Mouse (Mus musculus): ENCODE data around the gene Gna12. TPM values are rescaled to one million over a fixed set of nuclear protein-coding genes. Genes with fewer than 3 reads are reported as not detected.
A peak's percentile ranks its signal among the peaks of the same experiment; 100 is the strongest.

Gene Gna12
- total and polyA plus RNA-seq, 2 experiments = 43.1 to 85.1 TPM

DNA sequence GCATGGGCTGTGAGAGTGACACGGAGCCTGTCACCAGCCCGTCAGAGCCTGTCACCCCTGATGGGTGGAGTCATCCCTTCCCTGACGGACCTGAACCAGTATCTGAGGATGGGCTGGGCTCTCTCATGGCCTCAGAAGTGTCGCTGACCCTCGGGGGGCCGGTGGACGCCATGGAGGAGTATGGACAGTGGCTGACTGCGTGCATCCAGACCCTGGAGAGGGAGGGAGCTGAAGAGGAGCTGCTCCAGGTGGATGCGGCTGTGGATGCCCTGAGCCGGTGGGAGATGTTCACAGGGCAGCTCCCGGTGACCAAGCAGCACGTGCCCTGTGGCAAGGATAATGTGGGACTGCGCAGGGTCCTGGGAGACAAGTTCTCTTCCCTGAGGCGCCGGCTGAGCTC is 78.2 kb downstream of the Gna12 start:
- no peak for DNase-seq (ENCODE audit: extremely low read depth, low read depth, low spot score)
- Histone ChIP-seq H3K27ac (replicated peaks; ENCODE audit: insufficient read depth, low read depth, low read length) (no peak overlapping the region), H3K4me3 (ENCODE audit: insufficient read depth, low read depth, low read length) (no peak overlapping the region), H3K4me1 (ENCODE audit: control insufficient read depth, insufficient read depth, low read length) (peaks cover 3% of the 10 kb centered on the region; the same call in 1 of the 2 replicates), H3K36me3 (ENCODE audit: control insufficient read depth, insufficient read depth, low read length) (no peaks in the 10 kb centered on the region), H3K9ac (ENCODE audit: low read depth, low read length) (no peak overlapping the region), H3K79me2 (ENCODE audit: control insufficient read depth, insufficient read depth, low read length) (no peaks in the 10 kb centered on the region), H3K27me3 (ENCODE audit: control insufficient read depth, insufficient read depth, low read length) (no peaks in the 10 kb centered on the region)
- TF ChIP-seq CTCF (IDR thresholded peaks at IDR 0.05; ENCODE audit: low read depth, low read length) (no peak), POLR2A (IDR thresholded peaks at IDR 0.05; ENCODE audit: extremely low read depth, insufficient read depth, low read length) (no peak)
- 96% methylated on average over 15 of the region's 15 CpGs for WGBS

DNA sequence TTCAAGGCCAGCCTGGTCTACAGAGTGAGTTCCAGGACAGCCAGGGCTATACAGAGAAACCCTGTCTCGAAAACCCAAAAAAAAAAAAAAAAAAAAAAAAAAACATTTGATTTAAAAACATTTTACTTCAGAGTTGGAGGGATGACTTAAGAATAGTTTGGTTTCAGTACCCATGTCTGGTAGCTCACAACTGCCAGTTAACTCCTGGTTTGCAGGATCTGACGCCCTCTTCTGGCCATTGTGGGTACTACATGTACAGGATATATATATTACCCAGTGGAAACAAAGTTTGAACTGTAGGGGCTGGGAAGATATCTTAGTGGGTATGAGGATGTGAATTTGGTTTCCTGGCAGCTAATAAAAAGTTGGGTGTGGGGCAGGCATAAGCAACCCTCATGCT is 79.3 kb downstream of the Gna12 start:
- Histone ChIP-seq H3K27ac (replicated peaks; ENCODE audit: insufficient read depth, low read depth, low read length) (no peak overlapping the region), H3K4me1 (ENCODE audit: control insufficient read depth, insufficient read depth, low read length) (peaks cover 3% of the 10 kb centered on the region; the same call in 1 of the 2 replicates), H3K4me3 (ENCODE audit: insufficient read depth, low read depth, low read length) (no peak overlapping the region), H3K36me3 (ENCODE audit: control insufficient read depth, insufficient read depth, low read length) (no peaks in the 10 kb centered on the region), H3K9ac (ENCODE audit: low read depth, low read length) (no peak overlapping the region), H3K27me3 (ENCODE audit: control insufficient read depth, insufficient read depth, low read length) (no peaks in the 10 kb centered on the region), H3K79me2 (ENCODE audit: control insufficient read depth, insufficient read depth, low read length) (no peaks in the 10 kb centered on the region)
- DNase-seq (ENCODE audit: extremely low read depth, low read depth, low spot score) = no peak
- 2% methylated on average over 1 of the region's 2 CpGs for WGBS
- no peak for TF ChIP-seq POLR2A (IDR thresholded peaks at IDR 0.05; ENCODE audit: extremely low read depth, insufficient read depth, low read length)
- TF ChIP-seq CTCF (IDR thresholded peaks at IDR 0.05; ENCODE audit: low read depth, low read length) = peak; percentile 55

DNA sequence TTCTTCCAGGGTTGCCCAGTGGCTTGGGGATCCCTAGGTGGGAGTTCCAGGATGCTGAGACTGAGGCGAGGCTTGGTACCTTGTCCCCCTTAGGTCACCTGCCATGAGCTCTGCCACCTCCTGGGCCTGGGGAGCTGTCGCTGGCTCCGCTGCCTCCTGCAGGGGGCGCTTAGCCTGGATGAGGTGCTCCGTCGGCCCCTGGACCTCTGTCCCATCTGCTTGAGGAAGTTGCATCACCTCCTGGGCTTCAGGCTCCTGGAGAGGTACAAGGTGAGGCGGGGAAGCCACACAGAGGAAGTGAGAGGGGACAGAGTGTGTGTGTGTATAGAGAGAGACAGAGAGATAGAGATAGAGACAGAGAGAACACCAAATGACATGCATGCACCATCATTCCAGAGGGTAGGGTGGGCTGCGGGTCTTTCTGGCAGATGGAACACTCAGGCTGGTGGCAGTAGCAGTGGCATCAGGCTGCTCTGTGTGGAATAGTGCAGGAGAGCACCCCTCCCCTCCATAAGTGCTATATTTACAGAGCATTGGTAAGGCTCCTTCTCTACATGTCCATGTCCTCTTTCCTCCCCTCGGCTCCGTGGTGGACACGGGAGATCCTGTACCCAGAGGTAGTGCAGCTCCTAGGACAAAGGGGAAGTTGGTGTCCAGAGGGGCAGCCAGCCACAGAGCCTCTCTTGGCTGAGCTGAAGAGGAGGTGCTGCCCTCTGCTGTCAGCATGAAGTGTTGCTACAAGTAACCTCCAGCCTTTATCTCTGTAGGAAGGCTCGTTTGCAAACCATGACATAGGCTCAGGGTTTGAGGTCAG is 81.0 kb downstream of the Gna12 start:
- no peaks in the 10 kb centered on the region for H3K36me3 ChIP-seq (ENCODE audit: control insufficient read depth, insufficient read depth, low read length)
- DNase-seq (ENCODE audit: extremely low read depth, low read depth, low spot score) = peak; percentile 53
- no peak overlapping the region for H3K4me3 ChIP-seq (ENCODE audit: insufficient read depth, low read depth, low read length)
- WGBS = 15% methylated on average over 12 of the region's 12 CpGs
- H3K79me2 ChIP-seq (ENCODE audit: control insufficient read depth, insufficient read depth, low read length) = no peaks in the 10 kb centered on the region
- no peak for TF ChIP-seq POLR2A (IDR thresholded peaks at IDR 0.05; ENCODE audit: extremely low read depth, insufficient read depth, low read length)
- peak; percentile 93 for TF ChIP-seq CTCF (IDR thresholded peaks at IDR 0.05; ENCODE audit: low read depth, low read length)
- peak overlapping the region; percentile 1; the same call in 1 of the 2 replicates for H3K9ac ChIP-seq (ENCODE audit: low read depth, low read length)
- H3K27me3 ChIP-seq (ENCODE audit: control insufficient read depth, insufficient read depth, low read length) = no peaks in the 10 kb centered on the region
- H3K4me1 ChIP-seq (ENCODE audit: control insufficient read depth, insufficient read depth, low read length) = peaks cover 3% of the 10 kb centered on the region; the same call in 1 of the 2 replicates
- H3K27ac ChIP-seq (replicated peaks; ENCODE audit: insufficient read depth, low read depth, low read length) = no peak overlapping the region

DNA sequence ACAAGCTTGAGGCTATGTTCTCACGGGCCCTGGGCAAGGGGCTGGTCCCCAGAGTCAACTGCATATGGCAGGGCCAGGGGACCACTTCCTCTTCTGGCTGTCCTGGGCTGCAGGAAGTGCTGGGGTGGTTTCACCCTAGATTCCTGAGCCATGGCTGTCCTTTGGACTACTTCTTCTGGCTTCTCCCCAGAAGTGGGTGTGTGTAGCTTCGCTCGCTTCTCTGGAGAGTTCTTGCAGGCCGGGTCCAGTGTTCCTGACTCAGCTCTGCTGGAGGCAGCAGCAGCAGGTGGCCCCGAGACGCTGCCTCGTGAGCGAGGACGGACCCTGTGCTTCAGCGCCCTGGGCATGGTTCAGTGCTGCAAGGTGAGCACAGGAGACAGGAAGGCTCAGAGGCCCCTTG is 81.8 kb downstream of the Gna12 start:
- Histone ChIP-seq H3K9ac (ENCODE audit: low read depth, low read length) (no peak overlapping the region), H3K79me2 (ENCODE audit: control insufficient read depth, insufficient read depth, low read length) (no peaks in the 10 kb centered on the region), H3K4me1 (ENCODE audit: control insufficient read depth, insufficient read depth, low read length) (peaks cover 3% of the 10 kb centered on the region; the same call in 1 of the 2 replicates), H3K27ac (replicated peaks; ENCODE audit: insufficient read depth, low read depth, low read length) (no peak overlapping the region), H3K27me3 (ENCODE audit: control insufficient read depth, insufficient read depth, low read length) (no peaks in the 10 kb centered on the region), H3K4me3 (ENCODE audit: insufficient read depth, low read depth, low read length) (no peak overlapping the region), H3K36me3 (ENCODE audit: control insufficient read depth, insufficient read depth, low read length) (no peaks in the 10 kb centered on the region)
- DNase-seq (ENCODE audit: extremely low read depth, low read depth, low spot score) = no peak
- TF ChIP-seq POLR2A (IDR thresholded peaks at IDR 0.05; ENCODE audit: extremely low read depth, insufficient read depth, low read length) = no peak
- no peak for TF ChIP-seq CTCF (IDR thresholded peaks at IDR 0.05; ENCODE audit: low read depth, low read length)
- WGBS = 81% methylated on average over 10 of the region's 10 CpGs

DNA sequence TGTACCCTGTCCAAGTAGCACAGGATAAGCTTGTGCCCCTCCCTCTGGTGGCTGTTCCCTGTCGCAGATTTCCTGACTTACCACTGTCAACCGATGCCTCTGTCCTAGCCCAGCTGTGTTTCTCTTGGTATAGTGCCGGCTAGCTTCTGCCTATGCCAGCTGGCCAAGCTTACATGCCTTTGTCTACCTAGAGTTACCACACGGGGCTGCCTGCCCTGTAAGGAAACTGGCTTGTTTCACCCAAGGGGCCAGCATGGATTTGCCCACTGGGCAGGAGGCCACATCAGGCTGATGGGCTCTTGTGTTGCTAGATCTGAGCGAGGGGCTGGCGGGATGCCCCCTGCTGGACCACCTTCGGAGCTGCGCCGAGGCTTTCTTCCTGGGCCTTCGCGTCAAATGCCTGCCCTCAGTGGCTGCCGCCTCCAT is 86.5 kb downstream of the Gna12 start:
- no peak overlapping the region for H3K4me3 ChIP-seq (ENCODE audit: insufficient read depth, low read depth, low read length)
- H3K27me3 ChIP-seq (ENCODE audit: control insufficient read depth, insufficient read depth, low read length) = no peaks in the 10 kb centered on the region
- no peak for DNase-seq (ENCODE audit: extremely low read depth, low read depth, low spot score)
- H3K4me1 ChIP-seq (ENCODE audit: control insufficient read depth, insufficient read depth, low read length) = no peaks in the 10 kb centered on the region
- 37% methylated on average over 12 of the region's 12 CpGs for WGBS
- TF ChIP-seq POLR2A (IDR thresholded peaks at IDR 0.05; ENCODE audit: extremely low read depth, insufficient read depth, low read length) (no peak), CTCF (IDR thresholded peaks at IDR 0.05; ENCODE audit: low read depth, low read length) (0 out of 2 replicates have a peak, but pooled peaks have one; percentile 12)
- H3K9ac ChIP-seq (ENCODE audit: low read depth, low read length) = no peak overlapping the region
- H3K36me3 ChIP-seq (ENCODE audit: control insufficient read depth, insufficient read depth, low read length) = no peaks in the 10 kb centered on the region
- H3K79me2 ChIP-seq (ENCODE audit: control insufficient read depth, insufficient read depth, low read length) = no peaks in the 10 kb centered on the region
- H3K27ac ChIP-seq (replicated peaks; ENCODE audit: insufficient read depth, low read depth, low read length) = no peak overlapping the region

DNA sequence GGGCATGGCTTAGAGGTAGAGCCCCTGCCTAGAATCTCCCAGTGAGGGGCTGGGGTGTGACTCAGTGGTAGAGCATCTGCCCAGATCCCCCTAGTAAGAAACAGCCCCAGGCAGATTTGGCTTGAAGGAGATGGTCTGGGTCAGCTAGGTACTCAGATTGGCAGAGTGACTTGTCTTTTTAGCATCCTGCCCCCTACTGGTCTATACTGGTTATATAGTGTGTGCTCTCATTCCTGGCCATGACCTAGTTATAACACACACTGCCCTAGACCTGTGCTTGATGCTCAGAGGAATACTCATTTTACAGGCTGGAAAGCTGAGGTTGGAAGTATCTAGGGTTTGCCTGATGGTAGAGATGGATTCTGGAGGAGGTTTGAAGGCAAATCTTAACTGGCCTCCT is 88.4 kb downstream of the Gna12 start:
- no peaks in the 10 kb centered on the region for H3K4me1 ChIP-seq (ENCODE audit: control insufficient read depth, insufficient read depth, low read length)
- H3K27me3 ChIP-seq (ENCODE audit: control insufficient read depth, insufficient read depth, low read length) = 0 out of 2 replicates have a peak, but pooled peaks cover 2% of the 10 kb centered on the region
- TF ChIP-seq POLR2A (IDR thresholded peaks at IDR 0.05; ENCODE audit: extremely low read depth, insufficient read depth, low read length) (no peak), CTCF (IDR thresholded peaks at IDR 0.05; ENCODE audit: low read depth, low read length) (no peak)
- H3K27ac ChIP-seq (replicated peaks; ENCODE audit: insufficient read depth, low read depth, low read length) = no peak overlapping the region
- DNase-seq (ENCODE audit: extremely low read depth, low read depth, low spot score) = peak; percentile 33
- H3K4me3 ChIP-seq (ENCODE audit: insufficient read depth, low read depth, low read length) = no peak overlapping the region
- no peaks in the 10 kb centered on the region for H3K36me3 ChIP-seq (ENCODE audit: control insufficient read depth, insufficient read depth, low read length)
- H3K79me2 ChIP-seq (ENCODE audit: control insufficient read depth, insufficient read depth, low read length) = no peaks in the 10 kb centered on the region
- no peak overlapping the region for H3K9ac ChIP-seq (ENCODE audit: low read depth, low read length)

Measured in liver, adult 2 months (tissue).